Mouse (Mus musculus): Measurements from ENCODE around the gene Car10.

Gene Car10

GRCm38 (mm10) chr11:93097941-93098828 is at the start of gene Car10:
TSS of gene Car10 (plus strand) at chr11:93098028.
- no peak for DNase-seq

DNA sequence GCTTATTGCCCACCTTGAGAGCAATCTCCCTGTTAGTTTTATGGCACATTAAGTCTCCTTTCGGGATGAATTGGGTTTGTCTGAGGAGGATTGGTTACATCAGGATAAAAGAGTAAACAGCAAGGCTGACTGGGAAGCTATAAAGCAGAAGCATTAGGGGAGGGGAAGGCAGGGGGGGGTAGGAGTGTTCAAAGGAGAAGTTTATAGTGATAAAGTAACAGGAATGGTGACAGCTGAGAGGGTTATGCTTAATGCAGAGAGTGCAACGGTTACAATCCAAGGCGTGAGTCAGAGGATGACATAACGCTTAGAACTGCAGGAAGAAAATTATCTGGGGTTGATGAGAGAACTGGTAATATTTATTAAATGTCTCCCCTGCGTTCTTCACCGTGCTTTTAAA is 32.8 kb upstream of the Car10 start:
- no peak for DNase-seq

- DNase-seq: no peak
Measured at GRCm38 (mm10) chr11:93065656-93066181, 32.1 kb upstream of the Car10 start.

DNA sequence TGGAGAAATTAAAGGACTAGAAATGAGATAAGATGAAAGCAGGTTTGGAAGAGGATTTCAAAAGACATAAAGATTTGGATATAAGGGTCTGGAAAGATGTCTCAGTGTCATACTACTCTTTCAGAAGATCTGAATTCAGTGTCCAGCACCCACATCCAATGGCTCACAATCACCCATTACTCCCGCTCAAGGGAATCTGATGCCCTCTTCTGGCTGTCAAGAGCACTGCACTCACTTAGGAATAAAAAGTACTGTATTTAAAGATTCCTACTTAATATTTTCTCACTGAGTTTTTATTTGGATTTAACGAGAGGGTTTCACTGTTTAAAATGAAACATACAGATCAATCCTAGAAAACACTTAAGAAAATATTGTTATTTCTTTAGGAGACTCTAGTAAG is 2.2 kb upstream of the Car10 start:
- no peak for DNase-seq

- DNase-seq: peak; percentile 78
Measured at GRCm38 (mm10) chr11:93097001-93097400, 827 bp upstream of the Car10 start.

DNA sequence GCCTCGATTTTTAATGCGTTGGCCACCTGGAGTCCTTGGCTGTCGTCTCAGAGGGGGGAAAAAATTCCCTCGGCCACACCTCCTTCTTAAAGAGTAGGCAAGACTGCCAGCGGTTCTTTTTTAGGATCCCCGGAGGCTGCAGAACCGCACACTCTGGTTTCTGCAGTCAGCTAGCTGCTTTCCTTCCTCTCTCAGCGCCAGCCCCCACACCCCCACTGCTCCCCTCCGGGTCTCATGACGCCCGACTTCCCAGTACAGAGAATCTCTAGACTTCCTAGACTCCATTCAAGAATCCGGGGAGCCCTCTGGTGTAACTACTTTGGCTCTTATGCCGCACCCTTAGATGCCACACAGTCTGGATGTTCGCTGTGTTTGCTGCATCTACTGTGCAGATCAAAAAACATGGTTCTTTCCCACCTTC is 387 bp upstream of the Car10 start:
- DNase-seq: no peak

- DNase-seq: no peak
Measured at GRCm38 (mm10) chr11:93098933-93099381, 1.1 kb downstream of the Car10 start.

DNA sequence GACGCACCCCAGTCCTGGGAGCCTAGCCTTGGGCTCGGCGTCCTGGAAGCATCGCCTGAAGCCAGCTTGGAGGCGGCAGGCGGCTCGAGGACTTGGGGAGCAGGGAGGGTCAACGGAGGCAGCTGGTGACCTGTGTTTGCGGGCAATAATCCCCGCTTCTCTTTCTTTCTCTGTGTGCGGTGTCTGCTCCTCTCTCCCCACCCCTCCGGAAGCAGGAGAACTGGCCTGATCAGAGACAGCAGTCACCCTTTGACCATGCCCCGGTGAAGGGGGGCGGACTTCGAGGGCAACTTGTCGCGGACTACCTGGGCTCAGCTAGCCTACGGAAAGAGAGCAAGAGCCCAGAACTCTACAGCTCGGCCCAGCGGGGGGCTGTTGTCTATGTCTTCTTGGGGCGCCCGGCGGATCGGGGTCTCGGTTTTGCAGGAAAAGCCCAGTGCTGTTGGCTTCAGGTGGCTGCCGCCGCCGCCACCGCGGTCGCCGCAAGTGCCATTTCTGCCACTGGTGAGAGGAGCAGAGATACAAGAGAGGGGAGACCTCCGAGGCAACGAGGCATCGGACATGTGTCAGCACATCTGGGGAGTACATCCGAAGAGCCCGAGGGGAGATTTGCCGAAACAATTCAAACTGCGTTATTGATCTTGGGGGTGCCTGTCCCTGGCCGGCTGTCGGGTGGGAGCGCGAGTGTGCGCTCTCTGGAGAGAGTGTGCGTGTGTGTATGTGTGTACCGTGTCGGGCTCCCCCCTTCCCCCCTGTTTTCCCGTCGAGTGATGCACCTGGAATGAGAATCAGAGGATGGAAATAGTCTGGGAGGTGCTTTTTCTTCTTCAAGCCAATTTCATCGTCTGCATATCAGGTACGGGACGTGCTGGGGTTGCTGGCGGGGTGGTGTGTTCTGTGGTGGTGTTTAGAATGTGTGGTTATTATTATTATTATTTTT is 1.9 kb downstream of the Car10 start:
- no peak for DNase-seq

- DNase-seq: no peak
Measured at GRCm38 (mm10) chr11:93100606-93101005, 2.8 kb downstream of the Car10 start.

GRCm38 (mm10) chr11:93101106-93101505 is 3.3 kb downstream of the Car10 start:
- no peak for DNase-seq

- DNase-seq: no peak
Measured at GRCm38 (mm10) chr11:93102321-93102720, 4.5 kb downstream of the Car10 start.

DNA sequence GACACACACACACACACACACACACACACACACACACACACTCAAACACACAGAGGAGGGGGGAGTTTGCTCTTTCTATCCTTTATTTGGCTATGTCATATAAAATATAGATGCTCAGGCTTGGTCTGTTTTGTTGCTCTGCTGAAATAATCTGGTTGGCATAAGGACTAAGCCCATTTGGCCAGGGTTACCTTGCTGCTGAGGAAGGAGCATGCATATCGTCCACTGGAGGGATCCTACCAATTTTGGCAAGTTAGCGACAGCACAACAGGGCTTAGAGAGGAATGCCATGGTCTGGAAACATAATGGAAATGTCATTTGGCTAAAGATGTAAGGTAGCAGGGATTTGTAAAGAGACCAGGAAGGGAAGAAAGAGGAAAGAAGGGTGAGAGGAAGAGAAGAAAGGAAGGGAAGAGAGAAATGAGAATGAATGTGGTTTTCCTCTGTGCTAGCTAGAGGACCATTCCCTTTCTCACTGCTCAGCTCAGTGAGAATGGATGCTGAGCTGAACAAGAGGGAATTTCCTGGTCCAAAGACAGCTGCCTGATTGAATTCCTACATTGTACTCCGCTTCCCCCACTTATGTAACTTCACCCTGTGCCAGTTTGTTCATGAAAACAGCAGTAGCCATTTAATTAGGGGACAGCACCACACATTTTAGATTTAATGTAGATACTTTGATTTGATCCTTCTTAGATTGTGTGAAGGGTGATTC is 5.4 kb downstream of the Car10 start:
- no peak for DNase-seq

DNA sequence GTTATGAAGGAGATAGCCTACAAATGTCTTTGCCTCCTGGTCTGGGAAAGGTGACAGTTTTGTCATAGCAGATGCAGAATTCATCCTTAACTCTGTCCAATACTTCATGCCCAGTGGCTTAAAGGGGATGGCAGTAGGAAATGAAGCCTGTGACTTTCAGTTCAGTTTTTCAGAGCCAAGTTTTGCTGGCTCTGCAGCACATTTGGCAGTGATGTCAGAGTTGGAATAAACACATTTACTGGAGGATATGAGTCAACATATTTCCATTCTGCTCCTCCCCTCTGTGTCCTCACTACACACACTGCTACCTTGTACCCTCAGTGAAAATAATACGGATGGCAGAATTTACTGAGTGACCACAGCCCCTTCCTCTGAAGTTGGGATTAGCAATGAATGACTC is 11.6 kb downstream of the Car10 start:
- no peak for DNase-seq

DNA sequence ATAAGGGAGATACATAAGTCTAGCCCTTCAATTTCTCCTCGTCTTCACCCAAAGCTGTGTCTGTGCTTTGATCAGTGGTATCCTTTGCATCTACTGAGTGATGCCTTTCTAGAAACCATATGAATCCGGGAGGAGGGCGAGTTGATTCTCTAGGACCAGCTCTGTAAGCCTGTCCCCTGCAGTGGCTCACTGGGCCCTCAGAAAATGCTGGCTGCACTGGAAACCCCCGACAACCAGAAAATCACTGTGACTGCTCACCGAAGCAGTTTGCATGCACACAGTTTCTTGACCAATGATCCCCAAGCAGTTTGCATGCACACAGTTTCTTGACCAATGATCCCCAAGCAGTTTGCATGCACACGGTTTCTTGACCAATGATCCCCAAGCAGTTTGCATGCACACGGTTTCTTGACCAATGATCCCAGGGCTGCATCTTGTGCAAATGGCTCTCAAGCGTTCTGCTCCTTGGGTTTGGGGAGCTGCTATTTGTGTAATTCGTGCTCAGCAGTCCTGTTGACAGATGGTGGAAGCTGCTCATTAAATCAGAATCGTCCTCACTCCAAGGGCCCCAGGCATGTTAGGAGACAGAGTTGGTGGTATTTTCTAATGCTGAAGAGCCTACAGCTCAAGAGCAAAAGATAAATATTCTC is 23.1 kb downstream of the Car10 start:
- DNase-seq: no peak

DNA sequence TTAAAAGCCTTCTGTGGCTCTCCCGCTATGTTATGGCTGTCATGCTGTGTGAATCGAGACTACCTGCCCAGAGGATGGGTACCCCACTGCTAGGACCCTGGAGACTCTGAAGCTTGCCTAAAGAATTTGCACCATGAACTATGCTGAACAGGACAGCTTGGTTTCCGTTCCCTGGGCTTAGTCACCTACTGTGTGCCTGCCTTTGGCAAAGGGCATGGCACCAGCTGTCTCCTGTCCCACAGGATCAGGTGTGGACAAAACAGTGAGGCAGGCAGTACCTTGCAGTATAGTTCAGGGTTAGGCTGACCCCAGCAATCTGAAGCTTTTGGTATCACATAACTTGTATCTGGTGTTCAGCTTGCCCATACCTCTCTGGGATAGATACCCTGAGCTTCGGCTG is 25.9 kb downstream of the Car10 start:
- no peak for DNase-seq

DNA sequence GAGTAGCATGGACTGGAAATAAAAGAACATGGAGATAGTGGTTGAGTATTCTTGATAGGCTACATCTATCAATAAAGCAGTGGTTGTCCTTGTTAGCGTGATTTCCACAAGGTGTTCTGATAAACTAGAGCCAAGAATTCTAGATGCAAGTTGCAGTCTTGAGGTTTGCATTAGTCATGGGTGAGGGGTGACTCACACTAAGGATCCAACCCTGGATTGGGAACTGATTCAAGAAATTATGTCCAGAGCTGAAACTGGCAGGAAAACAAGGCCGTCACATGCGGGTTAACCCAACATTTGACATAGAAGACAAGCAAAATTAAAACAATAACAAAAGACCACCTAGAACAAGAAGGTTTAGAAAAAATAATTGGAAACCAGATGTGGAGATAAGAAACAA is 28.6 kb downstream of the Car10 start:
- DNase-seq: no peak

GRCm38 (mm10) chr11:93128481-93128880 is 30.7 kb downstream of the Car10 start:
- DNase-seq: no peak

DNA sequence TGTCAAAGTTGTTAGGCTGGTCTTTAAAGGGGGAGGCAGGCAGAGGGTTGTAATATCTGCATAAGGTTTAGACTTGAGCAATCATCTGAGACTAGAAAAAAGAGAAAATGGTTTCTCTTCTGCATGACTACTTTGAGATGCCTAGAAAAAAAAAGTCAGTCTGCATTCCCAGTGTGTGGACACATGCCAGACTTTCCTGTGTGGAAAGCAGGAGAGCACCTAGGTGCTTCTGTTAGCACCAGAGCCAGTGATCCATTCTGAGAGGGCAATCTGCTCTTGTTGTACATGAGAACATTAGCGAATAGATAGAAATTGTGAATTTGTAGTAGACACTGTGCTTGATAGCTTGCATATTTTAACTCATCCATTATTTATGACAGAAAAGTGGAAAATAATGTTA is 40.0 kb downstream of the Car10 start:
- no peak for DNase-seq

DNA sequence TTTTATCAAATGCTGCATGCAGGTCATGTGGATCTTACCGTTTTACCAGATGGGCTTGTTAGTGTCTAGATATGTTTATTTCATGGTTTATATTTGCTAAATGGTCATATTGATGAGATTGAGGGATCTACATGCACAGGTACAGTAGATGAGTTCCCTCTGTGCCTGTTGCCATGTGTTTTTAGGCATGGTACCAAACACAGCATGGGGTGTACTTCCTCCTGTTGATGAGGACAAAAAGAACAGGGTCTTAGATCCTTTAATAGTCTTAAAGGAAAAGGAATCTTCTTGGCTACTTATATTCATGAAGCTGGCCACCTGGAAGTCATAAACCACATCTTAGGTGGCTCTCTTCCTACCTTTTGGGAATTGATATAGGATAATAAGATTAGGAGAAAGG is 43.9 kb downstream of the Car10 start:
- DNase-seq: no peak

GRCm38 (mm10) chr11:93144544-93144943 is 46.7 kb downstream of the Car10 start:
- peak; percentile 23 for DNase-seq

DNA sequence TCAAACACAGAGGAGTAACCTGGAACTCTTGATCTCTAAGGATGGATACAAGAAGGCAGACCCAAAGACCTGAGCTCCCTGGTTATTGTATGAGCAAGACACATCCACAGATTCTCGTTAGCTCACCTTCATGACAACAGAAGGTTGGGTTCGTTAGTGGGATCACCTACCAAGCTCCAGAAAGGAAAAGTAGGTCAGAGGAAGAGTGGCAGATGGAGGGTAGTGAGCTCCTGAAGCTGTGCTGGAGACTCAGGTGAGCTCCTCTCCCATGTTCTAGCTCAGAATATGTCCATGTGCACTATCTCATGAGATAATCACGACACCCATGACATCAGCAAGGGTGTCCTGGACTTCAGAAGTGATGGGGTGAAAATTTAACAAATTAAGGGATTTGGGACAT is 57.1 kb downstream of the Car10 start:
- no peak for DNase-seq

DNA sequence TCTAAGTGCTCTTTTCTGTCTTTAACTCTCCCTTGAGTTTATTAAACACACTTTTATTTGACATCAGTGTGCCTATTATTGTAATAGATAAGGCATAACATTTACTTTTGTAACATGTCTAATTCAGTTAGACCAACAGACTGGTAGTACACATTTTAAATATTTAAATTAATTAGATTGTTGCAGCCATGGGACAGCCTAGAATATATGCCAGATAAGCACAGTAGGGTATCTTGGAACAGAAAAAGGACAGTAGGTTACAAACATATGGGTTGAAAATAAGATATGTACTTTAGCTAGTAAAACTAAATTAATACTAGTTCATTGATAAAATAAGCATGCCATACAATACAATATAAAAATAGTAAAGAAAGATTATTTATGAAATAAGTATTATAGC is 74.6 kb downstream of the Car10 start:
- DNase-seq: no peak

Measured in kidney, postnatal 10 days (tissue).